Mouse (Mus musculus): Measurements from ENCODE around the gene Tmem206. TPM values are rescaled to one million over a fixed set of nuclear protein-coding genes. Genes with fewer than 3 reads are reported as not detected.

The Tmem206 gene
- polyA plus RNA-seq, 1 experiment = 0.50 TPM

DNA sequence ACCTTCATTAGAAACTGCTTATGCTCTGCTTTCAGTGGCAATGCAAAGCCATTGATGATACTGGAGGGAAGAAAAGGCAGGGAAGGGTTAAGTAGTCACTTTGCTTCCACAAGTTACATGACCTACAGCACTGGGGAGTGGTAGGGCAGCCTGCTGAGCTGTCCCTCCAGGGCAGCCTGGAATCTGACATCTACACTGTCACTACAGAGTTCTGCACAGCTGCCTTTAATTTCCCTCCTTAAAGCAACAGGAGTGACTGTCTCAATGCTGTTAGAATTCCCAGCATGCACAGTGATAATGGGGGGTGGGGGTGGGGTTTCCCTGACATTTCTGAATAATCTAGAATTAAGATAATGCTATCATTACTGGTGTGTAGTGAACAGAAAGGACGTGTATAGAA, 31.2 kb downstream of the Tmem206 start:
- Histone ChIP-seq H3K4me3 (replicated peaks) (no peak overlapping the region), H3K27me3 (ENCODE audit: control insufficient read depth) (no peaks in the 10 kb centered on the region), H3K4me1 (ENCODE audit: control insufficient read depth) (peaks cover 4% of the 10 kb centered on the region), H3K36me3 (ENCODE audit: control insufficient read depth) (peaks cover 95% of the 10 kb centered on the region), H3K9me3 (ENCODE audit: control insufficient read depth, low read length) (peaks cover 2% of the 10 kb centered on the region; the same call in 1 of the 2 replicates)
- TF ChIP-seq TAL1 (IDR thresholded peaks at IDR 0.05; ENCODE audit: low read length) (no peak), GATA1 (IDR thresholded peaks at IDR 0.05; ENCODE audit: low read length) (no peak)

DNA sequence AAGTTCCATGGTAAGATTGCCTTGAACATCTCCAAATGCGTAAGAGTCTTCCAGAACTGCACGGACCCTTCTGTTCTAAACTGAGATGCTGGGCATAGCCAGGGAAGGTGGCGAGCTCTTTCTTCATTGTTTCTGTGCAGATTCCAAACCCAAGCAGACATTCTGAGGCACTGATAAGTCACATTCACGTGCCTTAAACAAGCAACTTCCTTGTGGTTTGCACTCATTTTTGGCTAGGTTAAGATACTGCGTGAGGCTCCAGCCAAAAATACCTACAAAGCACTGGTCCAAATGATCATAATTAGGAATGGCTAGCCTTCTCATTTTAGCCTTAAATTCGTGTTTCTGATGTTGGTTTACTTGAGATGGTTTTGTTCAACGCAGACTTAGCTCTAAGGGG, 33.8 kb downstream of the Tmem206 start:
- Histone ChIP-seq H3K36me3 (ENCODE audit: control insufficient read depth) (peaks cover 90% of the 10 kb centered on the region), H3K4me1 (ENCODE audit: control insufficient read depth) (no peaks in the 10 kb centered on the region; the same call in none of the 2 replicates), H3K4me3 (replicated peaks) (no peak overlapping the region), H3K27me3 (ENCODE audit: control insufficient read depth) (no peaks in the 10 kb centered on the region), H3K9me3 (ENCODE audit: control insufficient read depth, low read length) (no peaks in the 10 kb centered on the region)
- TF ChIP-seq GATA1 (IDR thresholded peaks at IDR 0.05; ENCODE audit: low read length) (no peak), TAL1 (IDR thresholded peaks at IDR 0.05; ENCODE audit: low read length) (no peak)

DNA sequence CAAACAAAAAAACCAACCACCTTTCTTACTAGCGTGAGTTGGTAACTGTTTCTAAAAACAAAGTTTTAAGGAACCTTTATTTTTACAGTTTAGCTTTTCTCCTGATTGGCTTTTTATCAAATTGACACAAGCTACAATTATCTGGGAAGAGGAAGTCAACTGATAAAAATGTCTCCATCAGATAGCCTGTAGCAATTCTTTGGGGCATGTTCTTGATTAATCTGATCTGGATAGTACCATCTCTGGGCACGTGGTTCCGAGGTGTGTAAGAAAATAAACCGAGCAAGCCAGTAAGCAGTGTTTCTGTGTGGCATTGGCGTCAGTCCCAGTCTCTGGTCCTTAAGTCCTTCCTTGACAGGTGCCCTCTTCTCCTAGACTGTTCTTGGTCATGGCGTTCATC, 36.7 kb downstream of the Tmem206 start:
- no peak overlapping the region for H3K4me3 ChIP-seq (replicated peaks)
- no peaks in the 10 kb centered on the region for H3K9me3 ChIP-seq (ENCODE audit: control insufficient read depth, low read length)
- peaks cover 84% of the 10 kb centered on the region for H3K36me3 ChIP-seq (ENCODE audit: control insufficient read depth)
- H3K4me1 ChIP-seq (ENCODE audit: control insufficient read depth) = no peaks in the 10 kb centered on the region; the same call in none of the 2 replicates
- TF ChIP-seq GATA1 (IDR thresholded peaks at IDR 0.05; ENCODE audit: low read length) (no peak), TAL1 (IDR thresholded peaks at IDR 0.05; ENCODE audit: low read length) (no peak)
- H3K27me3 ChIP-seq (ENCODE audit: control insufficient read depth) = no peaks in the 10 kb centered on the region

DNA sequence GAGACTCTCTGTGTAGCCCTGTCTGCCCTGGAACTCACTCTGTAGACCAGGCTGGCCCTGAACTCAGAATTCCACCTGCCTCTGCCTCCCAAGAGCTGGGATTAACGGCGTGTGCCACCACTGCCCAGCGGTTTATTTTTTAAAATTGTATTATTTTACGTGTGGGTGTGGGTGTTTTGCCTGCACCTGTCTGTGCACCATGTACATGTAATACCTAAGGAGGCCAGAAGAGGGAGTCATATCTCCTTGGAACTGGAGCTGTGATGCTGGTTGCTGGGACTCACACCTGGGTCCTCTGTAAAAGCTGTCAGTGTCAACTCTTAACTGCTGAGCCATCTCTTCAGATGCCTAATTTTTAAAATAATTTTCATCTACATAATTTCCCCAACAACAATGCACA, 38.8 kb downstream of the Tmem206 start:
- Histone ChIP-seq H3K4me1 (ENCODE audit: control insufficient read depth) (no peaks in the 10 kb centered on the region; the same call in none of the 2 replicates), H3K4me3 (replicated peaks) (no peak overlapping the region), H3K27me3 (ENCODE audit: control insufficient read depth) (no peaks in the 10 kb centered on the region), H3K36me3 (ENCODE audit: control insufficient read depth) (peaks cover 84% of the 10 kb centered on the region), H3K9me3 (ENCODE audit: control insufficient read depth, low read length) (no peaks in the 10 kb centered on the region; the same call in 1 of the 2 replicates)
- no peak for TF ChIP-seq TAL1 (IDR thresholded peaks at IDR 0.05; ENCODE audit: low read length)
- no peak for TF ChIP-seq GATA1 (IDR thresholded peaks at IDR 0.05; ENCODE audit: low read length)

DNA sequence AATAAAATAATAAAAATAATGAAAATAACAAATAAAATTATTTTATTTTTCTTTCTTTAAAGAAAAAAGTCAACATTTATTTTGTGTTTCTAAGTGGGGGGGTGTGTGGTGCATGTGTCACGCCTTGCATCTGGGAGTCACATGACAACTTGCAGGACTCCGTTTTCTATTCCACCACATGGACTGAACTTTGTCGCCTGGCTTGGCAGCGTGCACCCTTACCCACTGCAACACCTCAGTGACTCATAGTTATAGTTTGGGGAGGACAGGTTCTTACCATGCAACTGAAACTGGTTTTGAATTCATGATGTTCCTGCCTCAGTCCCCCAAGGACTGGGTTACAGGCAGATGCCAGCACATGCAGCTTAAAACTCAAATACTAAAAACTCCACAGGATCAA, 42.5 kb downstream of the Tmem206 start:
- no peak for TF ChIP-seq TAL1 (IDR thresholded peaks at IDR 0.05; ENCODE audit: low read length)
- TF ChIP-seq GATA1 (IDR thresholded peaks at IDR 0.05; ENCODE audit: low read length) = no peak
- Histone ChIP-seq H3K36me3 (ENCODE audit: control insufficient read depth) (peaks cover 77% of the 10 kb centered on the region), H3K27me3 (ENCODE audit: control insufficient read depth) (no peaks in the 10 kb centered on the region), H3K4me1 (ENCODE audit: control insufficient read depth) (peaks cover 1% of the 10 kb centered on the region), H3K9me3 (ENCODE audit: control insufficient read depth, low read length) (peaks cover 3% of the 10 kb centered on the region), H3K4me3 (replicated peaks) (no peak overlapping the region)

DNA sequence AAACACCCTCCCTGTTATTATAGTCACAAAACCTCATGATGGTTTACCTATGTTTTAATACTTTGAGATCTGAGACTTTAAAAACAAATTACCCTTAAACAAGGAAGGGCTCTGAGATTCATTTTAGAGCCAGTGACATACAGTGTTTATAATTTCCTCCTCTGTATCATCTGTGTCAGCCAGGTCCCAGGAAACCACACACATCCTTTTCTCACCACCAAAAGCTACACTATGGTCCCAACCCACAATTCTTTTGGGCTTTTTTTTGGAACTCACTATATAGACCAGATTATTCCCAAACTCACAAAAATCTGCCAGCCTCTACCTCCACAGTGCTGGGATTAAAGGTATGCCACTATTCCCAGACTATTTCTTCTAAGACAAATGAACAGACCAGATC, 43.4 kb downstream of the Tmem206 start:
- Histone ChIP-seq H3K27me3 (ENCODE audit: control insufficient read depth) (no peaks in the 10 kb centered on the region), H3K36me3 (ENCODE audit: control insufficient read depth) (peaks cover 71% of the 10 kb centered on the region), H3K4me1 (ENCODE audit: control insufficient read depth) (peaks cover 5% of the 10 kb centered on the region), H3K9me3 (ENCODE audit: control insufficient read depth, low read length) (peaks cover 3% of the 10 kb centered on the region), H3K4me3 (replicated peaks) (no peak overlapping the region)
- TF ChIP-seq TAL1 (IDR thresholded peaks at IDR 0.05; ENCODE audit: low read length) (no peak), GATA1 (IDR thresholded peaks at IDR 0.05; ENCODE audit: low read length) (no peak)

DNA sequence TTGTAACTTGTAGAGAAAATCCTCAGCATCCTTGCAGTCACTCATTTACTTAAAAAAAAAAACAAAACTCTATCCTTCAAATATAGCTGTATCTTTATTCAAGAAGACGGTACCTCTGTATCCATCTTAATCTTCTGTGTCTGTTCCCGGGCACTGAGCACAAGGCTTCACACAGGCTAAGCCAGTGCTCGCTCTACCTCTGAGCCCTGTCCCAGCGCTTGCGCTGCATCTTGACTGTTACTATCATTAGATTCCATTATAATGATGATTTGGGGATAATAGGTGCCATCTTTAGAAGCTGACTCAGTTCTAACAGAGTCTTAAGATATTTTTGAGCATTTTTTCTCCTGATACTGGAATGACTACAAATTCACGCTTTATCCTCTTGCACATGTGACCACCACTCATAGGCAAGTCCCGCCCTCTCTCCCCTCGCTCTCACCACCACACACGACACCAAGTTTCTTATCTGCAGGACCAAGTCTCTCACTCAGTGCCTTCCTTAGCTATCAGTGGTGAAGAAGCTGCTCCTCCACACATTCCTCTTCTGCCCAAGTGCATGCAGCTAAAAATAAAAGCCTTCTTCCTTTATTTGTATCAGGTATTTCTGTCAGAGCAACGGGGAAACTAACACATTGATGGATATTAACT, 49.4 kb downstream of the Tmem206 start:
- Histone ChIP-seq H3K36me3 (ENCODE audit: control insufficient read depth) (peaks cover 20% of the 10 kb centered on the region), H3K27me3 (ENCODE audit: control insufficient read depth) (no peaks in the 10 kb centered on the region), H3K4me1 (ENCODE audit: control insufficient read depth) (peaks cover 42% of the 10 kb centered on the region), H3K9me3 (ENCODE audit: control insufficient read depth, low read length) (no peaks in the 10 kb centered on the region; the same call in 1 of the 2 replicates), H3K4me3 (replicated peaks) (peak overlapping the region; percentile 26)
- TF ChIP-seq GATA1 (IDR thresholded peaks at IDR 0.05; ENCODE audit: low read length) (peak; percentile 6; the same call in 1 of the 2 replicates), TAL1 (IDR thresholded peaks at IDR 0.05; ENCODE audit: low read length) (no peak)

DNA sequence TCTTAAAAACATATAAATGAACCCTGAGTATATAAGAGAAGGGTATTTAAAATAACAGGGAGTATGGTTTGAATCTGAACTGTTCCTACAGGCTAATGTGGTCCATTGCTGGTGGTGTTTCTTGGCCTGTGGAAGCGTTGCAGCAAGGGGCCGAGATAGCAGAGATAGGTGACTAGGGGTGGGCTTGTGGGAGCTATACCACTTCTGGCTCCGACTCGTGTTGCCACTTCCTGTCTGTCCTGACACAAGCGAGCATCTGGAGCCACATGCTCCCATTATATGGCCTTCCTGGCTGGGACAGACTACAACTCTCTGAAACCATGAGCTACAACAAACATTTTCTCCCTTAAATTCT, 49.9 kb downstream of the Tmem206 start:
- Histone ChIP-seq H3K4me3 (replicated peaks) (peak overlapping the region; percentile 37), H3K36me3 (ENCODE audit: control insufficient read depth) (peaks cover 15% of the 10 kb centered on the region), H3K4me1 (ENCODE audit: control insufficient read depth) (peaks cover 42% of the 10 kb centered on the region), H3K9me3 (ENCODE audit: control insufficient read depth, low read length) (no peaks in the 10 kb centered on the region), H3K27me3 (ENCODE audit: control insufficient read depth) (no peaks in the 10 kb centered on the region)
- TF ChIP-seq GATA1 (IDR thresholded peaks at IDR 0.05; ENCODE audit: low read length) (no peak; the same call in 1 of the 2 replicates), TAL1 (IDR thresholded peaks at IDR 0.05; ENCODE audit: low read length) (no peak)

DNA sequence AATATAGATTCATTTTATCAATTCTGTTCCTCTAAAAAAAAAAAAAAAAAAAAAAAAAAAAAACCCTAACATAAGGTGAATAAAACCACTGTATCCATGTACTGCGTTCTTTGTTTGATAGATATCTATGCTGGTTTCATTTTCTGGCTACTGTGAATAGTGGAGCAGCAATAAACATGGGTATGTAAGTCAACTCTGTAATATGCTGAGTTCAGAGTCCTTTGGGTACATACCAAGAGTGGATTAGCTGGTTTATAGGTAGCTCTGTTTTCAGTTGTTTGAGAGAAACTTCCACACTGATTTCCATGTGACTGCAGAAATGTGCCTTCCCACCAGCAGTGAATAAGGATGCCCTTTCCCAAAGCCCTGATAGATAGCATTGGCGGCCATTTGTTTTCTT, 52.4 kb downstream of the Tmem206 start:
- H3K9me3 ChIP-seq (ENCODE audit: control insufficient read depth, low read length) = no peaks in the 10 kb centered on the region
- no peaks in the 10 kb centered on the region for H3K27me3 ChIP-seq (ENCODE audit: control insufficient read depth)
- TF ChIP-seq GATA1 (IDR thresholded peaks at IDR 0.05; ENCODE audit: low read length) (no peak), TAL1 (IDR thresholded peaks at IDR 0.05; ENCODE audit: low read length) (no peak)
- H3K36me3 ChIP-seq (ENCODE audit: control insufficient read depth) = peaks cover 9% of the 10 kb centered on the region
- no peak overlapping the region for H3K4me3 ChIP-seq (replicated peaks)
- H3K4me1 ChIP-seq (ENCODE audit: control insufficient read depth) = peaks cover 47% of the 10 kb centered on the region

DNA sequence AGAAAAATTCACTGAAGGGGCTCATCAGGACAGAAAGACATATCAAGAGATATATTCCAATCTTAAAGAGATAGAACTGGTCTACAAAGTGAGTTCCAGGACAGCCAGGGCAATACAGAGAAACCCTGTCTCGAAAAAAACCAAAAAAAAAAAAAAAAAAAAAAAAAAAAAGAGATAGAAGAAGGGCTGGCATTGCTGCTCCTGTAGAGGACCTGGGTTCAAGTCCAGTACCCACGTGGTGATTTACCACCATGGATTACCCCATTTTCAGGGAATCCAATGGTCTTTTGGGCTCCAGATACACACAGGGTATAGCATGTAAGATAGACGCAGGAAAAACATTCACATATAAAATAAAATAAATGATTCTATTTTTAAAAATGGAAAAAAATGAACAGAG, 55.1 kb downstream of the Tmem206 start:
- Histone ChIP-seq H3K4me1 (ENCODE audit: control insufficient read depth) (peaks cover 35% of the 10 kb centered on the region), H3K36me3 (ENCODE audit: control insufficient read depth) (peaks cover 6% of the 10 kb centered on the region), H3K9me3 (ENCODE audit: control insufficient read depth, low read length) (no peaks in the 10 kb centered on the region), H3K4me3 (replicated peaks) (no peak overlapping the region), H3K27me3 (ENCODE audit: control insufficient read depth) (no peaks in the 10 kb centered on the region)
- TF ChIP-seq GATA1 (IDR thresholded peaks at IDR 0.05; ENCODE audit: low read length) = no peak
- TF ChIP-seq TAL1 (IDR thresholded peaks at IDR 0.05; ENCODE audit: low read length) = no peak
